Mouse (Mus musculus): ENCODE measurements at regions not wholly inside any gene's neighbourhood (a gene's known extent, or its start where the extent isn't known, plus 50 kb on each side); places are given as distances from the start of the nearest gene placed in this dataset.
A peak's percentile ranks its signal among the peaks of the same experiment; 100 is the strongest.
"Not testable (repeated sequence)": the region's sequence is repeated elsewhere in the genome, so short reads cannot be mapped to it uniquely, and the experiment has no call there.

- ATAC-seq (replicated peaks in 1 of 2; ENCODE audit: insufficient read depth in 1 of 2, low FRiP score in 2 of 2, low TSS enrichment in 1 of 2, low read depth in 1 of 2, poor library complexity in 2 of 2, severe bottlenecking in 2 of 2): no peak
Measured at GRCm38 (mm10) chr16:86277031-86277430, 375.4 kb upstream of the Adamts5 start.

- peak; percentile 37 to 60; a peak in 2 of 4 replicates for ATAC-seq (replicated peaks in 1 of 2; ENCODE audit: insufficient read depth in 1 of 2, low FRiP score in 2 of 2, low TSS enrichment in 1 of 2, low read depth in 1 of 2, poor library complexity in 2 of 2, severe bottlenecking in 2 of 2)
Measured at GRCm38 (mm10) chr16:86261612-86262011, 360.0 kb upstream of the Adamts5 start.

DNA sequence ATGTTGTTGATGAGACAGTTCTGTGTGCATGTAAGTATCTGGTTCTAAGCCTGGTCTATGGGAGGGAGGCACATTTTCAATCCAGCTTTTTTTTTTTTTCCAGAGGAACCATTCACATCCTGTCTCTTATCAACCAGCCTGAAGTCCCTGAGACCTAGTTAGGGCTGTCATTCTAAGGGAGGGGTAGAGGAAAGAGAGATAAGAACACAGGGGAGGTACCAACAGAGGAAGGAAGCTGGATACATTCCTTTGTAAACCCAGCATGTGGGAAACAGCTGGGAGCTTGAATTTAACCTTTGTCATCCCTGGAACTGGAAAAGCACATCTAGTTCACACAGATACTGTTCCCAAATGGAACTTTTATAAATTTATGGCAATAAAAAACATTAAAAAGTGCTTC is 351.0 kb upstream of the Adamts5 start:
- ATAC-seq (replicated peaks in 1 of 2; ENCODE audit: insufficient read depth in 1 of 2, low FRiP score in 2 of 2, low TSS enrichment in 1 of 2, low read depth in 1 of 2, poor library complexity in 2 of 2, severe bottlenecking in 2 of 2): no peak

DNA sequence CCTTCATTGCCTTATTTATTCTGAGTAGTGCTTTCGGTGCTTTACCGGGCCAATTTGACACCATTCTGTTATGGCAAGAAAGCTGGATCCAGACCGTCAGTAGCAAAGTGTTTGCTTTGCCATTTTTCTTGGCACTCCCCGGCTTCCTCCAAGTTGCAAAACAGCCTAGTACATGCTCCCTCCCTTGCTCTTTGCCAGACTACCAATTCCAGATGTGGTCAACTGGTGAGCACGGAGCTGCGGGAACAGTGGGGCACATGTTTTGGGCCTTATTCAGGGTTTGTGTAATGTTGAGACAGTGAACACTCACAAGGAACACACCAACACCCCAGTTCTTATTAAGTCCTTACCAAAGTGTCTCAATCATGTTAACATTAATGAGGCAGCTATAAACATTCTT is 348.4 kb upstream of the Adamts5 start:
- ATAC-seq (replicated peaks in 1 of 2; ENCODE audit: insufficient read depth in 1 of 2, low FRiP score in 2 of 2, low TSS enrichment in 1 of 2, low read depth in 1 of 2, poor library complexity in 2 of 2, severe bottlenecking in 2 of 2): no peak

GRCm38 (mm10) chr16:86244191-86244590 is 342.6 kb upstream of the Adamts5 start:
- no peak for ATAC-seq (replicated peaks in 1 of 2; ENCODE audit: insufficient read depth in 1 of 2, low FRiP score in 2 of 2, low TSS enrichment in 1 of 2, low read depth in 1 of 2, poor library complexity in 2 of 2, severe bottlenecking in 2 of 2)

- no peak for ATAC-seq (replicated peaks in 1 of 2; ENCODE audit: insufficient read depth in 1 of 2, low FRiP score in 2 of 2, low TSS enrichment in 1 of 2, low read depth in 1 of 2, poor library complexity in 2 of 2, severe bottlenecking in 2 of 2)
Measured at GRCm38 (mm10) chr16:86242766-86243510, 341.3 kb upstream of the Adamts5 start.

- ATAC-seq (replicated peaks in 1 of 2; ENCODE audit: insufficient read depth in 1 of 2, low FRiP score in 2 of 2, low TSS enrichment in 1 of 2, low read depth in 1 of 2, poor library complexity in 2 of 2, severe bottlenecking in 2 of 2): no peak
Measured at GRCm38 (mm10) chr16:86222997-86223396, 321.4 kb upstream of the Adamts5 start.

- no peak for ATAC-seq (replicated peaks in 1 of 2; ENCODE audit: insufficient read depth in 1 of 2, low FRiP score in 2 of 2, low TSS enrichment in 1 of 2, low read depth in 1 of 2, poor library complexity in 2 of 2, severe bottlenecking in 2 of 2)
Measured at GRCm38 (mm10) chr16:86210547-86210946, 308.9 kb upstream of the Adamts5 start.

DNA sequence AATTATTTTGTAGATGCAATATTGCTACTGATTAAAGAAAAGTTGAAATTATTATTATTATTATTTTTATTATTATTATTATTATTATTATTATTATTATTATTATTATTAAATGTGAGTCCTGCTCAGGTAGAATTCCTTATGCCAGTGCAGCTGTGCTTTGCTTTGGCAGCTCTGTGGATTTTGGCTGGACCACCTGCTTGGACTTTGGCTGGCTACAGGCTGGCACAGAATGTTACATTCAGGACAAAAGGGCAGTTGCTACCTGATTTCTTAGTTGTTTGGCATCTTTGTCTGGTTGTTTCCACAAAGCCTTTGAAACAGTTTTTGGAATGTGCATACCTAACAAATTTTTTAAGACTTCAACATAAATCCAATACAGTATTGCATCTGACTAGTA is 307.7 kb upstream of the Adamts5 start:
- no peak for ATAC-seq (replicated peaks in 1 of 2; ENCODE audit: insufficient read depth in 1 of 2, low FRiP score in 2 of 2, low TSS enrichment in 1 of 2, low read depth in 1 of 2, poor library complexity in 2 of 2, severe bottlenecking in 2 of 2)

- ATAC-seq (replicated peaks in 1 of 2; ENCODE audit: insufficient read depth in 1 of 2, low FRiP score in 2 of 2, low TSS enrichment in 1 of 2, low read depth in 1 of 2, poor library complexity in 2 of 2, severe bottlenecking in 2 of 2): no peak
Measured at GRCm38 (mm10) chr16:86189874-86190273, 288.2 kb upstream of the Adamts5 start.

DNA sequence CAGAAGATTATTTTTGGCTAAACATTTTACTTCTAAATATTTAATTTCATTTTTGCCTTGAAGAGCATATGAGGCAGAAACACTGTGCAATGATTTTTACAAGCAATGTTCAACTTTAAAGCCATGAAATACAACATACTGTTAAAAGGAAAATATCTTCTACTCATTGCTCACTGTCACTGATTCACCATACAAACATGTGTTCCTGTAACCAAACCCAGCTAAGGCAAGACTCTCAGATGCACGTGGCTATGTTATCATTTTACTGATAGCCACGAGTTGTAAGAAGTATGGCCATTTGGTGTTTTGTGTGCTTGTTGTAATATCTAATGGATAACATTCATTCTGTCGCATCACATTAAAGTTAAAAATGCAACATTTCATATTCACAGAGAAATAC is 287.3 kb upstream of the Adamts5 start:
- ATAC-seq (replicated peaks in 1 of 2; ENCODE audit: insufficient read depth in 1 of 2, low FRiP score in 2 of 2, low TSS enrichment in 1 of 2, low read depth in 1 of 2, poor library complexity in 2 of 2, severe bottlenecking in 2 of 2): no peak

DNA sequence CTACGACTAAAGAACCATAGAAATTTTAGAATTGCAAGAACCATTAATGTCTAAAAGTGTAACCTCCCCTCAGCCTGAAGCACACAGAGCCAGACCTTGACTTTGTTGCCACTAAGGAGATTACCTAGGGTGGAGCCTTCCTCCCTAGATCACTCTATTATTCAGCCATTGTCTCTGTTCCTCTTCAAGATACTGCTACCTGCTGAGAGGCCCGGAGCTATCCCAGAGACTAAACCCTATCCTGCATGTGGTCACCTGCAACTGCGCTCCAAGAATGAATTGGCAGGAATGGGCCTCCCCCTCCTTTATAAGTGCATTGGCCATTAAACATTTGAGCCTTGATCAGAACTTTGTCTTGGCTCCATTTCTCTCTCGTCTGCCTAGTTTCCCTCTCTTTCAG is 286.0 kb upstream of the Adamts5 start:
- ATAC-seq (replicated peaks in 1 of 2; ENCODE audit: insufficient read depth in 1 of 2, low FRiP score in 2 of 2, low TSS enrichment in 1 of 2, low read depth in 1 of 2, poor library complexity in 2 of 2, severe bottlenecking in 2 of 2): not testable (repeated sequence)

GRCm38 (mm10) chr16:86159021-86159815 is 257.6 kb upstream of the Adamts5 start:
- ATAC-seq (replicated peaks in 1 of 2; ENCODE audit: insufficient read depth in 1 of 2, low FRiP score in 2 of 2, low TSS enrichment in 1 of 2, low read depth in 1 of 2, poor library complexity in 2 of 2, severe bottlenecking in 2 of 2): no peak

GRCm38 (mm10) chr16:86138171-86138570 is 236.5 kb upstream of the Adamts5 start:
- no peak for ATAC-seq (replicated peaks in 1 of 2; ENCODE audit: insufficient read depth in 1 of 2, low FRiP score in 2 of 2, low TSS enrichment in 1 of 2, low read depth in 1 of 2, poor library complexity in 2 of 2, severe bottlenecking in 2 of 2)

DNA sequence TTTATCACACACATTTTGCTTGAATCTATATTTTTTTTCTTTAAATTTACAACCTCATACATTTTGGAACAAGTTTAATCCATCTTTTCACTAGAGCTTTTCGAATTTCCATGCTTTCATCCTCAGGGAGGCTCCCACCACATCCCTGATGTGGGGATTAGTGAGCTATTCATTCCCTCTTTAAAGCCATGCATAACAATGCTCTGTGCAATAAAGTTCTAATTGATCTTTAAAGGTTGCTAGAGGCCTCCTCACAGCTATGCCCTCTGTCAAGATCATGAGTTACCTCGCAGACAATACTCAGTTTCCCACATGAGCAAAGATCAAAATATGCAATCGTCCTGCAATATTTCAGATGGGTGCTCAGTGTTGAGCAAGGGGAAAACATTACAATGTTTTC is 234.5 kb upstream of the Adamts5 start:
- ATAC-seq (replicated peaks in 1 of 2; ENCODE audit: insufficient read depth in 1 of 2, low FRiP score in 2 of 2, low TSS enrichment in 1 of 2, low read depth in 1 of 2, poor library complexity in 2 of 2, severe bottlenecking in 2 of 2): no peak

DNA sequence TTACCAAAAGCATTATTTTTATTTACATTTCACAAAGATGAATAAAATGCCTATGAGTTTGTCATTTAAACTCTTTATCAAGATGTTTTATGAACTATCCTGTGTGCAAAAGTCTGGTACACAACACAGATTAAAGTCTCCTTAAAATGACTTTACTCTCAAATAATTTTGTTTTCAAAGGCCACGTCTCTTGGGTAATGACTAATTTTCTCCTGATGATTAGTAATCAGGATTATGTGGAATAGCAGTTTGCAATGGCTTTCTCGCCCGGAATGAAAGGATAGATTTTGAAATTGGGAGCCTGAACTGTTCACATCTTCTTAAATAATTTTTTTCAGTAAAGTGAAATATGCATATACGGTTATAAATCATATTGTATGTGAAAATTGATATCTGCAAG is 225.8 kb upstream of the Adamts5 start:
- no peak for ATAC-seq (replicated peaks in 1 of 2; ENCODE audit: insufficient read depth in 1 of 2, low FRiP score in 2 of 2, low TSS enrichment in 1 of 2, low read depth in 1 of 2, poor library complexity in 2 of 2, severe bottlenecking in 2 of 2)

- ATAC-seq (replicated peaks in 1 of 2; ENCODE audit: insufficient read depth in 1 of 2, low FRiP score in 2 of 2, low TSS enrichment in 1 of 2, low read depth in 1 of 2, poor library complexity in 2 of 2, severe bottlenecking in 2 of 2): no peak
Measured at GRCm38 (mm10) chr16:86124182-86124581, 222.6 kb upstream of the Adamts5 start.

GRCm38 (mm10) chr16:86122936-86123335 is 221.3 kb upstream of the Adamts5 start:
- no peak for ATAC-seq (replicated peaks in 1 of 2; ENCODE audit: insufficient read depth in 1 of 2, low FRiP score in 2 of 2, low TSS enrichment in 1 of 2, low read depth in 1 of 2, poor library complexity in 2 of 2, severe bottlenecking in 2 of 2)

- ATAC-seq (replicated peaks in 1 of 2; ENCODE audit: insufficient read depth in 1 of 2, low FRiP score in 2 of 2, low TSS enrichment in 1 of 2, low read depth in 1 of 2, poor library complexity in 2 of 2, severe bottlenecking in 2 of 2): no peak
Measured at GRCm38 (mm10) chr16:86117959-86118358, 216.3 kb upstream of the Adamts5 start.

All from hematopoietic stem cell, adult 5-6 weeks (primary cell).